Mouse (Mus musculus): Measurements from ENCODE around the gene Prelid3b. TPM values are rescaled to one million over a fixed set of nuclear protein-coding genes. Genes with fewer than 3 reads are reported as not detected.

Gene Prelid3b
- polyA plus RNA-seq, 1 experiment from 2014 or later: 132 TPM

GRCm38 (mm10) chr2:174428076-174428835, 44.6 kb downstream of the Prelid3b start:
- ATAC-seq (ENCODE audit: low read depth): no peak
- H3K36me3 ChIP-seq (ENCODE audit: control insufficient read depth, insufficient read depth, low read length): peaks cover 76% of the 10 kb centered on the region
- H3K9me3 ChIP-seq (ENCODE audit: control insufficient read depth, low read length): no peaks in the 10 kb centered on the region
- no peak overlapping the region for H3K27ac ChIP-seq (replicated peaks; ENCODE audit: low read depth, low read length)
- H3K4me2 ChIP-seq (ENCODE audit: low read depth, low read length): no peak overlapping the region
- H3K4me3 ChIP-seq (ENCODE audit: low read depth, low read length): no peak overlapping the region
- DNase-seq (ENCODE audit: low spot score): no peak
- H3K27me3 ChIP-seq (replicated peaks; ENCODE audit: control insufficient read depth, insufficient read depth, low read length): no peaks in the 10 kb centered on the region
- WGBS: 77% methylated on average over 18 of the region's 18 CpGs
- H3K4me1 ChIP-seq (ENCODE audit: control insufficient read depth, insufficient read depth, low read length): no peaks in the 10 kb centered on the region
- H3K9ac ChIP-seq (ENCODE audit: low read depth, low read length): no peak overlapping the region

- ATAC-seq (ENCODE audit: low read depth) (no peak), DNase-seq (ENCODE audit: low spot score) (no peak)
- H3K9ac ChIP-seq (ENCODE audit: low read depth, low read length): no peak overlapping the region
- no peak overlapping the region for H3K27ac ChIP-seq (replicated peaks; ENCODE audit: low read depth, low read length)
- no peaks in the 10 kb centered on the region for H3K4me1 ChIP-seq (ENCODE audit: control insufficient read depth, insufficient read depth, low read length)
- no peaks in the 10 kb centered on the region for H3K9me3 ChIP-seq (ENCODE audit: control insufficient read depth, low read length)
- no peak overlapping the region for H3K4me3 ChIP-seq (ENCODE audit: low read depth, low read length)
- no peaks in the 10 kb centered on the region for H3K27me3 ChIP-seq (replicated peaks; ENCODE audit: control insufficient read depth, insufficient read depth, low read length)
- H3K36me3 ChIP-seq (ENCODE audit: control insufficient read depth, insufficient read depth, low read length): peaks cover 83% of the 10 kb centered on the region
- H3K4me2 ChIP-seq (ENCODE audit: low read depth, low read length): no peak overlapping the region
- 93% methylated on average over 12 of the region's 12 CpGs for WGBS
Measured at GRCm38 (mm10) chr2:174426856-174427255, 46.0 kb downstream of the Prelid3b start.

- Histone ChIP-seq H3K9me3 (ENCODE audit: control insufficient read depth, low read length) (no peaks in the 10 kb centered on the region), H3K4me1 (ENCODE audit: control insufficient read depth, insufficient read depth, low read length) (no peaks in the 10 kb centered on the region), H3K36me3 (ENCODE audit: control insufficient read depth, insufficient read depth, low read length) (peaks cover 97% of the 10 kb centered on the region), H3K9ac (ENCODE audit: low read depth, low read length) (no peak overlapping the region), H3K4me3 (ENCODE audit: low read depth, low read length) (no peak overlapping the region), H3K27ac (replicated peaks; ENCODE audit: low read depth, low read length) (no peak overlapping the region), H3K4me2 (ENCODE audit: low read depth, low read length) (no peak overlapping the region), H3K27me3 (replicated peaks; ENCODE audit: control insufficient read depth, insufficient read depth, low read length) (no peaks in the 10 kb centered on the region)
- DNase-seq (ENCODE audit: low spot score) (no peak), ATAC-seq (ENCODE audit: low read depth) (no peak)
- WGBS: 88% methylated on average over 11 of the region's 11 CpGs
Measured at GRCm38 (mm10) chr2:174424301-174425085, 48.4 kb downstream of the Prelid3b start.

- ATAC-seq (ENCODE audit: low read depth) (peak; percentile 16; the same call in 1 of the 2 replicates), DNase-seq (ENCODE audit: low spot score) (peak; percentile 13)
- Histone ChIP-seq H3K9ac (ENCODE audit: low read depth, low read length) (no peak overlapping the region), H3K4me1 (ENCODE audit: control insufficient read depth, insufficient read depth, low read length) (peaks cover 7% of the 10 kb centered on the region; the same call in 1 of the 2 replicates), H3K36me3 (ENCODE audit: control insufficient read depth, insufficient read depth, low read length) (peaks cover 65% of the 10 kb centered on the region), H3K9me3 (ENCODE audit: control insufficient read depth, low read length) (no peaks in the 10 kb centered on the region), H3K27me3 (replicated peaks; ENCODE audit: control insufficient read depth, insufficient read depth, low read length) (no peaks in the 10 kb centered on the region), H3K4me3 (ENCODE audit: low read depth, low read length) (no peak overlapping the region), H3K27ac (replicated peaks; ENCODE audit: low read depth, low read length) (no peak overlapping the region), H3K4me2 (ENCODE audit: low read depth, low read length) (no peak overlapping the region)
- 84% methylated on average over 6 of the region's 6 CpGs for WGBS
Measured at GRCm38 (mm10) chr2:174421107-174421506, 51.8 kb downstream of the Prelid3b start.

DNA sequence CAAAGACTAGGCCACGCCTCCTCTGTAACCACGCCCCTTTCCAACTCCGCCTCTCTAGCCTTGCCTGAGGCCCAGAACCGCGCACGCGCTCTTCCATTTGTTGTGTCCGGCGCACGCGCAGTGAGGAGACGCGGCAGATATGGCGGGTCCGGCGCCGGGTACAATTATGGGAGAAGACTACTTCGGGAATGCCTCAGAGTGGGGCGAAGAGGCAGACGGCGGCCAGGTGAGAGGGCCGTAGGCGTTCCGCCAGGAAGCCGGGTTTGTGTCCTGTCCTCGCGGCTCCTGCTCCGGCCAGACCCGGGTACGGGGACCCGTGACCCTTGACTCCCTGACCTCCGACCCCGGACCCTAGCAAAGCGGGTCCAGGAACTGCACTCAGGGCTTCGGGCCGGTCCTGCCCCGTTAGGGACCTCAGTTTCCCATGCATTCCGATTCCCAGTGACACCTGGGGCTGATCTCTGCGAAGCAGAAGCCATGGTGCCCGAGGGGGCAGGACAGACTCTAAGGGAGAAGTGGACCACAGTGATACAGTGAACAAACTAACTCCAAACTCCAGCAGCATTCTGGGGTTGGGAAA, 57.1 kb downstream of the Prelid3b start, which contains the start of gene Nelfcd:
Nelfcd (plus strand) TSS at position 74 of the 580 bp plus-strand sequence.
- Histone ChIP-seq H3K36me3 (ENCODE audit: control insufficient read depth, insufficient read depth, low read length) (peaks cover 12% of the 10 kb centered on the region), H3K4me1 (ENCODE audit: control insufficient read depth, insufficient read depth, low read length) (peaks cover 7% of the 10 kb centered on the region; the same call in 1 of the 2 replicates), H3K9me3 (ENCODE audit: control insufficient read depth, low read length) (no peaks in the 10 kb centered on the region), H3K4me2 (ENCODE audit: low read depth, low read length) (peak within 1 kb of the TSS; percentile 87), H3K9ac (ENCODE audit: low read depth, low read length) (peak within 1 kb of the TSS; percentile 93), H3K4me3 (ENCODE audit: low read depth, low read length) (peak within 1 kb of the TSS; percentile 95), H3K27me3 (replicated peaks; ENCODE audit: control insufficient read depth, insufficient read depth, low read length) (no peaks in the 10 kb centered on the region), H3K27ac (replicated peaks; ENCODE audit: low read depth, low read length) (no peak within 1 kb of the TSS)
- peak; percentile 94 for ATAC-seq (ENCODE audit: low read depth)
- peak; percentile 97 for DNase-seq (ENCODE audit: low spot score)
- under 1% methylated on average over 38 of the region's 40 CpGs for WGBS

Other genes starting within 250 kb of the Prelid3b start
- 2,600 and 2,666 TPM in 2 replicates for gene Gnas, start 188.8 kb downstream of the Prelid3b start, polyA plus RNA-seq (2014; fragmentation: Nextera tagmentation; extraction: Ambion mirVana)
- gene Gm20721, start 126.4 kb downstream of the Prelid3b start, polyA plus RNA-seq (2014; fragmentation: Nextera tagmentation; extraction: Ambion mirVana): 15.1 and 18.1 TPM in 2 replicates
- 107 and 119 TPM in 2 replicates for gene Nelfcd, start 57.3 kb downstream of the Prelid3b start, polyA plus RNA-seq (2014; fragmentation: Nextera tagmentation; extraction: Ambion mirVana)
- 202 and 210 TPM in 2 replicates for gene Ctsz, start 34.0 kb downstream of the Prelid3b start, polyA plus RNA-seq (2014; fragmentation: Nextera tagmentation; extraction: Ambion mirVana)
- gene Tubb1, start 22.4 kb downstream of the Prelid3b start, polyA plus RNA-seq (2014; fragmentation: Nextera tagmentation; extraction: Ambion mirVana): 1.6 and 2.9 TPM in 2 replicates
- 834 and 939 TPM in 2 replicates for gene Atp5e, start 9.0 kb downstream of the Prelid3b start, polyA plus RNA-seq (2014; fragmentation: Nextera tagmentation; extraction: Ambion mirVana)
- not detected in 2 replicates for gene Zfp831, start 170.5 kb upstream of the Prelid3b start, polyA plus RNA-seq (2014; fragmentation: Nextera tagmentation; extraction: Ambion mirVana)